Mouse (Mus musculus): ENCODE data around the gene Lmcd1.

DNA sequence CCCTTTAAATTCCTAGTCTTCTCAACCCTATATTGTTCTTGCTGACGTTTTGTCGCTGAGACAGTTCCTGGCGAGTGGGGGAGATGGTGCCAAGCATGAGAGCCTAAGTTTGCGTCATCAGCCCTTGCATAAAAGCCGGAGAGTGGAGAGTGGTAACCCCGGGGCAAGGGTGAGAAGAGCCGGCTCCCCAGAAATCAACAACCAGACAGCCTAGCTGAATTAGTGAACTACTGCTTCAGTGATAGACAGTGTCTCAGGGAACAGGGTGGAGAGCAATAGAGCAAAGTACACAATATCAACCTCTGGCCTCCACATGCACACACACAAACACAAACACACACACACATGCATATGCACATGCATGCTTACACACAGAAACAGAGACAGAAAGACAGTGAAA, 26.6 kb downstream of the Lmcd1 start:
- TF ChIP-seq CTCF (IDR thresholded peaks at IDR 0.05; ENCODE audit: borderline replicate concordance, extremely low read depth, insufficient read depth, insufficient read length) (no peak), POLR2A (IDR thresholded peaks at IDR 0.05; ENCODE audit: borderline replicate concordance, extremely low read depth, insufficient read depth, insufficient read length, poor library complexity, severe bottlenecking) (no peak)

Measured in brain, embryonic 14.5 days (tissue).